Comparison of ENCODE assay signal across 8 mouse cellular contexts in the genomic region with DNA sequence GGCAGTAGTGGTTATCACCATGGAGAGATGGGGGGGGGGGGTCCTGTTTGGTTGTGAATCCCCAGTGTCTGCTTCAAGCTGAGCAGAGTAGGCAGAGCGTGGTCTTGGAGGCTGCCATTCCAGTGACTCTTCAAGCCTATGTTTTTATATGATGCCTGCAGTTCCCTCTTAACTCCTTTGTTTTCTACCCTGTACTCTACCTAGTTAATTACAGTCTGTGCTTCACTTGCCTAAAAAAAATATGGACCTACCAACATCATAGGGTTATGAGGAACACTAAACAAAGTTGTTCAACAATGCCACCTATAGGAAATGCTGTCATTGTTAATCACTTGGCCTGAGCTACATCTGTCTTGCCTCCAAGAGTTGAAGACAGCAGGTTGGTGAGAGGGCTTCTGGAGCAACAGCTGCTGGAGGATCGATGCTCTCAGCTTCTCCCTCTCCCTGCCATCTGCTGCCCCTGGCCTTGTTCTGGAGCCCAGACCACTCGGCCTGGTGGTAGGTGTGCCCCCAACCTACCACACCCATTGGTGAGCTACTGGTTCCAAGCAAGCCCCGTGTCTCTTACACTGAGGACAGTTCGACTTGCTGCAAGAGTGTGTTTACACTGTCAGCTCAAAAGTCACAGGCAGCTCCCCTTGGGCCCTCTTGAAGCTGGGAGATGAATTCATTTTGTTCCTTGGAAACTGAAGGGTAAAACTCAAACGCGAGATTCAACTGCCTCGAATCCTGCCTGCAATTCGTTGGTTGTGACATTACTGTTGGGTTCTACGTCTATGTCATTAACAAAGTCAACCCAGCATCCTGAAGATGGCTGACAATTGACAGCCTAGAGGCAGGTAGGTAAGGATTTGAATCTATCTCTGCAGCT. TPM values are rescaled to one million over a fixed set of nuclear protein-coding genes. Genes with fewer than 3 reads are reported as not detected.
DNase-seq lines count a peak whose midpoint lies in the region; ATAC-seq and TF ChIP-seq lines count a peak whose summit lies in the region.

No protein-coding gene starts in this region.

- 0 out of 2 replicates have a peak overlapping the region, but pooled peaks have one; percentile 93 for H3K9ac ChIP-seq in hindbrain, postnatal 0 days (replicated peaks; ENCODE audit: low read length)
- H3K9ac ChIP-seq in midbrain, postnatal 0 days (replicated peaks; ENCODE audit: low read length, poor library complexity, severe bottlenecking), result peak overlapping the region; percentile 39; the same call in 1 of the 2 replicates

- H3K36me3 ChIP-seq in heart, embryonic 10.5 days, result peaks cover 74% of the 10 kb centered on the region
- peaks cover 33% of the 10 kb centered on the region for H3K36me3 ChIP-seq in hindbrain, postnatal 0 days (ENCODE audit: insufficient read depth, low read length)
- H3K36me3 ChIP-seq in midbrain, postnatal 0 days (ENCODE audit: insufficient read depth, low read length), result peaks cover 36% of the 10 kb centered on the region

- 69% methylated on average over 10 of the region's 10 CpGs for WGBS in heart, embryonic 10.5 days
- WGBS in hindbrain, postnatal 0 days, result 54% methylated on average over 10 of the region's 10 CpGs
- WGBS in midbrain, postnatal 0 days, result 57% methylated on average over 10 of the region's 10 CpGs

- no peaks in the 10 kb centered on the region for H3K27me3 ChIP-seq in heart, embryonic 10.5 days (ENCODE audit: insufficient read depth, poor library complexity, severe bottlenecking)
- no peaks in the 10 kb centered on the region for H3K27me3 ChIP-seq in hindbrain, postnatal 0 days (ENCODE audit: insufficient read depth, low read length)
- no peaks in the 10 kb centered on the region for H3K27me3 ChIP-seq in midbrain, postnatal 0 days (ENCODE audit: insufficient read depth, low read length)

- no peak for ATAC-seq in hindbrain, postnatal 0 days
- no peak for ATAC-seq in midbrain, postnatal 0 days (ENCODE audit: low FRiP score)

- no peak for DNase-seq in heart, embryonic 10.5 days (ENCODE audit: low spot score)
- no peak for DNase-seq in heart, postnatal 36 days
- peak; percentile 83 for DNase-seq in ZHBTc4 (ENCODE audit: low read depth, low spot score)
- DNase-seq in hindbrain, postnatal 0 days (ENCODE audit: low spot score), result peak; percentile 33
- DNase-seq in midbrain, postnatal 0 days (ENCODE audit: low spot score), result peak; percentile 39
- no peak for DNase-seq in right cerebral cortex, adult 2 months (ENCODE audit: low spot score in 2 of 2)
- DNase-seq in layer of hippocampus, postnatal 36 days, result no peak
- no peak for DNase-seq in adrenal gland, postnatal 25 days

- peak overlapping the region; percentile 83; the same call in 1 of the 2 replicates for H3K4me3 ChIP-seq in heart, embryonic 10.5 days
- no peak overlapping the region for H3K4me3 ChIP-seq in hindbrain, postnatal 0 days (ENCODE audit: low read length)
- H3K4me3 ChIP-seq in midbrain, postnatal 0 days (ENCODE audit: low read depth, low read length), result no peak overlapping the region

- intact Hi-C loops in heart, postnatal 36 days (cut with DNase I), result no loop called here

- peak; percentile 20; the same call in 1 of the 2 replicates for TF ChIP-seq CTCF in hindbrain, postnatal 0 days (IDR thresholded peaks at IDR 0.05; ENCODE audit: low read depth)
- TF ChIP-seq CTCF in midbrain, postnatal 0 days (IDR thresholded peaks at IDR 0.05), result peak; percentile 16; the same call in 1 of the 2 replicates

- H3K9me3 ChIP-seq in heart, embryonic 10.5 days, result no peaks in the 10 kb centered on the region
- no peaks in the 10 kb centered on the region for H3K9me3 ChIP-seq in hindbrain, postnatal 0 days (ENCODE audit: low read length)
- no peaks in the 10 kb centered on the region for H3K9me3 ChIP-seq in midbrain, postnatal 0 days (ENCODE audit: low read length)

- peaks cover 27% of the 10 kb centered on the region for H3K4me1 ChIP-seq in heart, embryonic 10.5 days
- H3K4me1 ChIP-seq in hindbrain, postnatal 0 days (ENCODE audit: insufficient read depth, low read length), result peaks cover 24% of the 10 kb centered on the region
- peaks cover 18% of the 10 kb centered on the region for H3K4me1 ChIP-seq in midbrain, postnatal 0 days (ENCODE audit: insufficient read depth, low read length)

- no peak overlapping the region for H3K4me2 ChIP-seq in hindbrain, postnatal 0 days (ENCODE audit: low read depth, low read length)
- no peak overlapping the region for H3K4me2 ChIP-seq in midbrain, postnatal 0 days (ENCODE audit: low read depth, low read length, poor library complexity, severe bottlenecking)

- peak overlapping the region; percentile 36; the same call in 1 of the 2 replicates for H3K27ac ChIP-seq in heart, embryonic 10.5 days
- 0 out of 2 replicates have a peak overlapping the region, but pooled peaks have one; percentile 15 for H3K27ac ChIP-seq in hindbrain, postnatal 0 days
- H3K27ac ChIP-seq in midbrain, postnatal 0 days (ENCODE audit: low read depth, low read length), result no peak overlapping the region

RNA-seq across cellular contexts. Expression of a gene that starts 32.2 kb away (rescaled TPM):
- 4.2 and 5.9 TPM in 2 replicates for polyA plus RNA-seq in heart, embryonic 10.5 days (2016; fragmentation: Nextera tagmentation; extraction: Ambion mirVana)
- total RNA-seq in heart, postnatal 36 days (2021), result 1 to 10 TPM; 2.8 to 2.9 TPM
- 46.2 and 51.0 TPM in 2 replicates for total RNA-seq in hindbrain, postnatal 0 days (2014; rRNA removed)
- 24.4 and 24.9 TPM in 2 replicates for polyA plus RNA-seq in hindbrain, postnatal 0 days (2015; fragmentation: Nextera tagmentation; extraction: Ambion mirVana)
- total RNA-seq in midbrain, postnatal 0 days (2014; rRNA removed), result 55.4 and 62.0 TPM in 2 replicates
- polyA plus RNA-seq in midbrain, postnatal 0 days (2015; fragmentation: Nextera tagmentation; extraction: Ambion mirVana), result 31.0 and 32.9 TPM in 2 replicates
- 10 to 100 TPM; 13.1 to 13.9 TPM for total RNA-seq in layer of hippocampus, postnatal 36 days (2021)
- 1.6 and 1.9 TPM in 2 replicates for total RNA-seq in adrenal gland, postnatal 25 days (2021)

RNA-seq across cellular contexts. Expression of a gene that starts 41.8 kb away (rescaled TPM):
- 14.9 and 17.2 TPM in 2 replicates for polyA plus RNA-seq in heart, embryonic 10.5 days (2016; fragmentation: Nextera tagmentation; extraction: Ambion mirVana)
- 1 to 10 TPM; 4.4 to 7.1 TPM for total RNA-seq in heart, postnatal 36 days (2021)
- 26.0 and 29.7 TPM in 2 replicates for total RNA-seq in hindbrain, postnatal 0 days (2014; rRNA removed)
- 6.4 and 6.9 TPM in 2 replicates for polyA plus RNA-seq in hindbrain, postnatal 0 days (2015; fragmentation: Nextera tagmentation; extraction: Ambion mirVana)
- total RNA-seq in midbrain, postnatal 0 days (2014; rRNA removed), result 23.3 and 25.9 TPM in 2 replicates
- polyA plus RNA-seq in midbrain, postnatal 0 days (2015; fragmentation: Nextera tagmentation; extraction: Ambion mirVana), result 6.9 and 7.4 TPM in 2 replicates
- total RNA-seq in layer of hippocampus, postnatal 36 days (2021), result 1 to 10 TPM; 7.7 to 8.1 TPM
- total RNA-seq in adrenal gland, postnatal 25 days (2021), result 37.2 and 44.9 TPM in 2 replicates

RNA-seq across cellular contexts. Expression of a gene that starts 41.9 kb away (rescaled TPM):
- polyA plus RNA-seq in heart, embryonic 10.5 days (2016; fragmentation: Nextera tagmentation; extraction: Ambion mirVana), result 40.5 and 49.6 TPM in 2 replicates
- 1 to 10 TPM; 5.4 to 9.9 TPM for total RNA-seq in heart, postnatal 36 days (2021)
- 15.6 and 43.9 TPM in 2 replicates for total RNA-seq in hindbrain, postnatal 0 days (2014; rRNA removed)
- polyA plus RNA-seq in hindbrain, postnatal 0 days (2015; fragmentation: Nextera tagmentation; extraction: Ambion mirVana), result 22.6 and 28.1 TPM in 2 replicates
- 24.0 and 58.3 TPM in 2 replicates for total RNA-seq in midbrain, postnatal 0 days (2014; rRNA removed)
- 22.7 and 23.4 TPM in 2 replicates for polyA plus RNA-seq in midbrain, postnatal 0 days (2015; fragmentation: Nextera tagmentation; extraction: Ambion mirVana)
- total RNA-seq in layer of hippocampus, postnatal 36 days (2021), result 10 to 100 TPM; 16.5 to 17.1 TPM
- 35.7 and 49.0 TPM in 2 replicates for total RNA-seq in adrenal gland, postnatal 25 days (2021)

RNA-seq across cellular contexts. Expression of a gene that starts 55.6 kb away (rescaled TPM):
- 2,741 and 3,131 TPM in 2 replicates for polyA plus RNA-seq in heart, embryonic 10.5 days (2016; fragmentation: Nextera tagmentation; extraction: Ambion mirVana)
- total RNA-seq in heart, postnatal 36 days (2021), result 100 to 1,000 TPM; 708 to 720 TPM
- total RNA-seq in hindbrain, postnatal 0 days (2014; rRNA removed), result 1,525 and 1,633 TPM in 2 replicates
- 4,229 and 4,277 TPM in 2 replicates for polyA plus RNA-seq in hindbrain, postnatal 0 days (2015; fragmentation: Nextera tagmentation; extraction: Ambion mirVana)
- 1,443 and 2,095 TPM in 2 replicates for total RNA-seq in midbrain, postnatal 0 days (2014; rRNA removed)
- polyA plus RNA-seq in midbrain, postnatal 0 days (2015; fragmentation: Nextera tagmentation; extraction: Ambion mirVana), result 4,479 and 4,841 TPM in 2 replicates
- 1,000 to 10,000 TPM; 1,774 to 1,889 TPM for total RNA-seq in layer of hippocampus, postnatal 36 days (2021)
- total RNA-seq in adrenal gland, postnatal 25 days (2021), result 1,162 and 1,405 TPM in 2 replicates

Comparison
In these comparisons a context has a peak if more than half of its experiments do, and no peak if none do; other contexts are left out.
1. DNase-seq: peak in ZHBTc4 (single experiment), hindbrain, postnatal 0 days (single experiment) and midbrain, postnatal 0 days (single experiment); none in heart, embryonic 10.5 days (single experiment), heart, postnatal 36 days (0 of 2), right cerebral cortex, adult 2 months (0 of 2), layer of hippocampus, postnatal 36 days (0 of 2) and adrenal gland, postnatal 25 days (single experiment).